30 mouse cellular contexts compared by ENCODE assay signal in the genomic region with DNA sequence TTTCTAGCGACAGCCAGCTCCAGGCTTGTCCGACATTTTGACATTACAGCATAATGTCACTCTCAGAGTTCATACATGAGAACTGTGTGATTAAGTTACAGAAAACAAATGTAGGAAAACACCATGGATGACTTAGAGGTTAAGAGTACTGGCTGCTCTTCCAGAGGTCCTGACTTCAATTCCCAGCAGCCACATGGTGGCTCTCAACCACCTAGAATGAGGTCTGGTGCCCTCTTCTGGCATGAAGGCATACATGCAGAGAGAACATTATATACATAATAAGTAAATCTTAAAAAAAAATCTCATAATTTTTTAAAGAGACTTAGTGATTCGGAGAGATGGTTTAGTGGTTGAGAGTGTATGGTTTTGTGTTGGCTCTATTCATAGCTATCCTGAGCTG. TPM values are rescaled to one million over a fixed set of nuclear protein-coding genes. Genes with fewer than 3 reads are reported as not detected.
A peak's percentile ranks its signal among the peaks of the same experiment; 100 is the strongest.
DNase-seq lines count a peak whose midpoint lies in the region; ATAC-seq and TF ChIP-seq lines count a peak whose summit lies in the region.
"Had no signal": no experiment of that assay in that cellular context is flagged by ENCODE, and none has a peak within 500 bp of the region (broad histone marks: within the 10 kb centered on the region; RNA-seq: fewer than 3 reads in every experiment).

No protein-coding gene starts in this region.

- 97% methylated on average over 3 of the region's 3 CpGs for WGBS in forebrain, postnatal 0 days
- 97% methylated on average over 3 of the region's 3 CpGs for WGBS in forebrain, embryonic 15.5 days
- 98% methylated on average over 3 of the region's 3 CpGs for WGBS in intestine, postnatal 0 days
- WGBS in intestine, embryonic 16.5 days: 97% methylated on average over 3 of the region's 3 CpGs
- WGBS in lung, postnatal 0 days: 96% methylated on average over 3 of the region's 3 CpGs

- no peak overlapping the region for H3K4me2 ChIP-seq in forebrain, postnatal 0 days (ENCODE audit: low read depth)
- H3K4me2 ChIP-seq in forebrain, embryonic 15.5 days (replicated peaks): no peak overlapping the region
- no peak overlapping the region for H3K4me2 ChIP-seq in intestine, postnatal 0 days (replicated peaks; ENCODE audit: low read depth)
- H3K4me2 ChIP-seq in intestine, embryonic 16.5 days (ENCODE audit: low read depth, low read length): no peak overlapping the region
- H3K4me2 ChIP-seq in lung, postnatal 0 days (replicated peaks; ENCODE audit: low read depth, low read length): no peak overlapping the region
- H3K4me2 ChIP-seq: embryonic facial prominence, embryonic 15.5 days; forebrain, embryonic 12.5 days; heart, embryonic 15.5 days; hindbrain, embryonic 15.5 days; midbrain, embryonic 15.5 days; neural tube, embryonic 12.5 days had no signal

- DNase-seq in forebrain, postnatal 0 days: no peak
- no peak for DNase-seq in lung, postnatal 0 days (ENCODE audit: low spot score)
- no peak for DNase-seq in lung, postnatal 25 days (ENCODE audit: low spot score)
- no peak for DNase-seq in natural killer cell, adult 2 months (ENCODE audit: low spot score in 2 of 2)
- no peak for DNase-seq in thymus, postnatal 25 days
- DNase-seq: adrenal gland, adult 8-10 months; cerebellum, adult 2 months; cerebellum, postnatal 14 days; gastrocnemius, postnatal 36 days; kidney, adult 2 months; kidney, postnatal 10 days; liver; lung, adult 18-20 months; lung, postnatal 10 days; right cerebral cortex, adult 18-20 months; spleen, adult 18-20 months; thymus, adult 18-20 months; thymus, postnatal 36 days had no signal

- H3K4me1 ChIP-seq in forebrain, postnatal 0 days (ENCODE audit: insufficient read depth): no peaks in the 10 kb centered on the region
- H3K4me1 ChIP-seq in forebrain, embryonic 15.5 days: no peaks in the 10 kb centered on the region
- H3K4me1 ChIP-seq in intestine, postnatal 0 days (replicated peaks; ENCODE audit: control insufficient read depth, insufficient read depth, low read length): no peaks in the 10 kb centered on the region
- no peaks in the 10 kb centered on the region for H3K4me1 ChIP-seq in intestine, embryonic 16.5 days (ENCODE audit: control insufficient read depth, insufficient read depth, low read length)
- H3K4me1 ChIP-seq in lung, postnatal 0 days (ENCODE audit: insufficient read depth, low read depth, low read length): no peaks in the 10 kb centered on the region
- H3K4me1 ChIP-seq: embryonic facial prominence, embryonic 10.5 days; embryonic facial prominence, embryonic 15.5 days; forebrain, embryonic 12.5 days; heart, embryonic 15.5 days; hindbrain, embryonic 10.5 days; hindbrain, embryonic 15.5 days; midbrain, embryonic 15.5 days; neural tube, embryonic 12.5 days had no signal

- no peak overlapping the region for H3K4me3 ChIP-seq in forebrain, postnatal 0 days (ENCODE audit: low read depth, low read length)
- H3K4me3 ChIP-seq in forebrain, embryonic 15.5 days: no peak overlapping the region
- no peak overlapping the region for H3K4me3 ChIP-seq in intestine, postnatal 0 days (ENCODE audit: low read depth, low read length)
- H3K4me3 ChIP-seq in intestine, embryonic 16.5 days (ENCODE audit: low read length): no peak overlapping the region
- no peak overlapping the region for H3K4me3 ChIP-seq in lung, postnatal 0 days (ENCODE audit: low read depth, low read length)
- H3K4me3 ChIP-seq: embryonic facial prominence, embryonic 10.5 days; embryonic facial prominence, embryonic 15.5 days; forebrain, embryonic 12.5 days; heart, embryonic 15.5 days; hindbrain, embryonic 10.5 days; hindbrain, embryonic 15.5 days; midbrain, embryonic 15.5 days; neural tube, embryonic 12.5 days had no signal

- ATAC-seq in forebrain, postnatal 0 days: no peak
- ATAC-seq in forebrain, embryonic 15.5 days (replicated peaks): no peak
- ATAC-seq in intestine, postnatal 0 days: no peak
- ATAC-seq in intestine, embryonic 16.5 days: no peak
- ATAC-seq in lung, postnatal 0 days: no peak
- ATAC-seq: inflammation-experienced regulatory T-cells, adult 6 months; midbrain, embryonic 15.5 days had no signal

- no peak for TF ChIP-seq EP300 in lung, postnatal 0 days (IDR thresholded peaks at IDR 0.05)

- H3K27me3 ChIP-seq in forebrain, postnatal 0 days (ENCODE audit: insufficient read depth, low read length): no peaks in the 10 kb centered on the region
- no peaks in the 10 kb centered on the region for H3K27me3 ChIP-seq in forebrain, embryonic 15.5 days
- H3K27me3 ChIP-seq in intestine, postnatal 0 days (replicated peaks; ENCODE audit: control insufficient read depth, insufficient read depth, low read length): no peaks in the 10 kb centered on the region
- H3K27me3 ChIP-seq in intestine, embryonic 16.5 days (replicated peaks; ENCODE audit: control insufficient read depth, insufficient read depth, low read length): no peaks in the 10 kb centered on the region
- H3K27me3 ChIP-seq in lung, postnatal 0 days (replicated peaks; ENCODE audit: insufficient read depth, low read length): no peaks in the 10 kb centered on the region
- H3K27me3 ChIP-seq: embryonic facial prominence, embryonic 15.5 days; forebrain, embryonic 12.5 days; heart, embryonic 15.5 days; hindbrain, embryonic 15.5 days; midbrain, embryonic 15.5 days; neural tube, embryonic 12.5 days had no signal

- no peak overlapping the region for H3K9ac ChIP-seq in forebrain, postnatal 0 days
- H3K9ac ChIP-seq in forebrain, embryonic 15.5 days (replicated peaks): no peak overlapping the region
- no peak overlapping the region for H3K9ac ChIP-seq in intestine, postnatal 0 days (ENCODE audit: low read depth, low read length)
- H3K9ac ChIP-seq in intestine, embryonic 16.5 days (ENCODE audit: low read depth, low read length): no peak overlapping the region
- H3K9ac ChIP-seq in lung, postnatal 0 days (replicated peaks; ENCODE audit: low read depth): no peak overlapping the region
- H3K9ac ChIP-seq: embryonic facial prominence, embryonic 15.5 days; forebrain, embryonic 12.5 days; heart, embryonic 15.5 days; hindbrain, embryonic 15.5 days; midbrain, embryonic 15.5 days; neural tube, embryonic 12.5 days had no signal

- H3K27ac ChIP-seq in forebrain, postnatal 0 days (ENCODE audit: low read depth, low read length): no peak overlapping the region
- H3K27ac ChIP-seq in forebrain, embryonic 15.5 days (replicated peaks): no peak overlapping the region
- no peak overlapping the region for H3K27ac ChIP-seq in intestine, postnatal 0 days (ENCODE audit: low read depth, low read length)
- H3K27ac ChIP-seq in intestine, embryonic 16.5 days (ENCODE audit: low read length): no peak overlapping the region
- no peak overlapping the region for H3K27ac ChIP-seq in lung, postnatal 0 days (ENCODE audit: low read length)
- H3K27ac ChIP-seq: embryonic facial prominence, embryonic 10.5 days; embryonic facial prominence, embryonic 15.5 days; forebrain, embryonic 12.5 days; heart, embryonic 15.5 days; hindbrain, embryonic 10.5 days; hindbrain, embryonic 15.5 days; midbrain, embryonic 15.5 days; neural tube, embryonic 12.5 days had no signal

- no peaks in the 10 kb centered on the region for H3K9me3 ChIP-seq in forebrain, postnatal 0 days (ENCODE audit: low read length)
- no peaks in the 10 kb centered on the region for H3K9me3 ChIP-seq in forebrain, embryonic 15.5 days
- H3K9me3 ChIP-seq in intestine, postnatal 0 days (ENCODE audit: control insufficient read depth): no peaks in the 10 kb centered on the region
- H3K9me3 ChIP-seq in intestine, embryonic 16.5 days (ENCODE audit: control insufficient read depth, low read length): no peaks in the 10 kb centered on the region
- no peaks in the 10 kb centered on the region for H3K9me3 ChIP-seq in lung, postnatal 0 days (ENCODE audit: low read length)
- H3K9me3 ChIP-seq: embryonic facial prominence, embryonic 10.5 days; embryonic facial prominence, embryonic 15.5 days; forebrain, embryonic 12.5 days; hindbrain, embryonic 15.5 days; midbrain, embryonic 15.5 days; neural tube, embryonic 12.5 days had no signal

- peaks cover 81% of the 10 kb centered on the region for H3K36me3 ChIP-seq in forebrain, postnatal 0 days (ENCODE audit: insufficient read depth)
- peaks cover 82% of the 10 kb centered on the region for H3K36me3 ChIP-seq in forebrain, embryonic 15.5 days
- H3K36me3 ChIP-seq in intestine, postnatal 0 days (ENCODE audit: control insufficient read depth, insufficient read depth): peaks cover 83% of the 10 kb centered on the region
- peaks cover 34% of the 10 kb centered on the region for H3K36me3 ChIP-seq in intestine, embryonic 16.5 days (ENCODE audit: control insufficient read depth, insufficient read depth, low read length)
- peaks cover 64% of the 10 kb centered on the region for H3K36me3 ChIP-seq in lung, postnatal 0 days (ENCODE audit: insufficient read depth, low read length)

- 0 out of 2 replicates have a peak, but pooled peaks have one; percentile 35 for TF ChIP-seq CTCF in forebrain, postnatal 0 days (IDR thresholded peaks at IDR 0.05; ENCODE audit: low read depth)
- peak; percentile 34 for TF ChIP-seq CTCF in intestine, postnatal 0 days (IDR thresholded peaks at IDR 0.05; ENCODE audit: low read depth)
- peak; percentile 29; the same call in 1 of the 2 replicates for TF ChIP-seq CTCF in lung, postnatal 0 days (IDR thresholded peaks at IDR 0.05)

RNA-seq across cellular contexts. Expression of a gene that starts 17.3 kb away (rescaled TPM):
- 16.3 and 23.4 TPM in 2 replicates for total RNA-seq in forebrain, postnatal 0 days (2014; rRNA removed)
- 6.7 and 8.1 TPM in 2 replicates for polyA plus RNA-seq in forebrain, postnatal 0 days (2015; fragmentation: Nextera tagmentation; extraction: Ambion mirVana)
- polyA plus RNA-seq in forebrain, embryonic 15.5 days (2015; fragmentation: Nextera tagmentation; extraction: Ambion mirVana): 6.4 and 6.8 TPM in 2 replicates
- 2.8 and 2.9 TPM in 2 replicates for polyA plus RNA-seq in intestine, postnatal 0 days (2015; fragmentation: Nextera tagmentation; extraction: Ambion mirVana)
- polyA plus RNA-seq in intestine, embryonic 16.5 days (2015; fragmentation: Nextera tagmentation; extraction: Ambion mirVana): 3.3 and 3.4 TPM in 2 replicates
- 5.5 and 6.1 TPM in 2 replicates for polyA plus RNA-seq in lung, postnatal 0 days (2015; fragmentation: Nextera tagmentation; extraction: Ambion mirVana)

RNA-seq across cellular contexts. Expression of a gene that starts 19.0 kb away (rescaled TPM):
- total RNA-seq in forebrain, postnatal 0 days (2014; rRNA removed): 1.5 and 2.3 TPM in 2 replicates
- 1.7 and 1.8 TPM in 2 replicates for polyA plus RNA-seq in forebrain, postnatal 0 days (2015; fragmentation: Nextera tagmentation; extraction: Ambion mirVana)
- polyA plus RNA-seq in forebrain, embryonic 15.5 days (2015; fragmentation: Nextera tagmentation; extraction: Ambion mirVana): 0.89 and 1.3 TPM in 2 replicates
- 2.1 and 2.2 TPM in 2 replicates for polyA plus RNA-seq in intestine, postnatal 0 days (2015; fragmentation: Nextera tagmentation; extraction: Ambion mirVana)
- 2.1 TPM in 2 replicates for polyA plus RNA-seq in intestine, embryonic 16.5 days (2015; fragmentation: Nextera tagmentation; extraction: Ambion mirVana)
- polyA plus RNA-seq in lung, postnatal 0 days (2015; fragmentation: Nextera tagmentation; extraction: Ambion mirVana): 3.4 and 3.6 TPM in 2 replicates

RNA-seq across cellular contexts. Expression of a gene that starts 35.5 kb away (rescaled TPM):
- total RNA-seq in forebrain, postnatal 0 days (2014; rRNA removed): 68.9 and 78.2 TPM in 2 replicates
- polyA plus RNA-seq in forebrain, postnatal 0 days (2015; fragmentation: Nextera tagmentation; extraction: Ambion mirVana): 27.3 and 41.6 TPM in 2 replicates
- 19.9 and 20.5 TPM in 2 replicates for polyA plus RNA-seq in forebrain, embryonic 15.5 days (2015; fragmentation: Nextera tagmentation; extraction: Ambion mirVana)
- 2.9 TPM in 2 replicates for polyA plus RNA-seq in intestine, postnatal 0 days (2015; fragmentation: Nextera tagmentation; extraction: Ambion mirVana)
- polyA plus RNA-seq in intestine, embryonic 16.5 days (2015; fragmentation: Nextera tagmentation; extraction: Ambion mirVana): 8.9 and 9.5 TPM in 2 replicates
- polyA plus RNA-seq in lung, postnatal 0 days (2015; fragmentation: Nextera tagmentation; extraction: Ambion mirVana): 3.8 and 5.0 TPM in 2 replicates

RNA-seq across cellular contexts. Expression of a gene that starts 37.3 kb away (rescaled TPM):
- total RNA-seq in forebrain, postnatal 0 days (2014; rRNA removed): 131 and 146 TPM in 2 replicates
- polyA plus RNA-seq in forebrain, postnatal 0 days (2015; fragmentation: Nextera tagmentation; extraction: Ambion mirVana): 134 and 152 TPM in 2 replicates
- 112 and 122 TPM in 2 replicates for polyA plus RNA-seq in forebrain, embryonic 15.5 days (2015; fragmentation: Nextera tagmentation; extraction: Ambion mirVana)
- 45.8 and 48.7 TPM in 2 replicates for polyA plus RNA-seq in intestine, postnatal 0 days (2015; fragmentation: Nextera tagmentation; extraction: Ambion mirVana)
- polyA plus RNA-seq in intestine, embryonic 16.5 days (2015; fragmentation: Nextera tagmentation; extraction: Ambion mirVana): 60.6 and 60.8 TPM in 2 replicates
- 30.3 and 31.2 TPM in 2 replicates for polyA plus RNA-seq in lung, postnatal 0 days (2015; fragmentation: Nextera tagmentation; extraction: Ambion mirVana)
